Mouse (Mus musculus) ES-E14 (cell line): ENCODE data around the gene Gmpr.

ENCODE experiments used
- CHD2 ChIP-seq: IDR thresholded peaks from 2 replicates; pipeline ENCODE4 v1.6.1; 2014; ENCODE audit warnings: mild to moderate bottlenecking, low read depth, low read length, inconsistent platforms
- MAFK ChIP-seq: IDR thresholded peaks from 2 replicates; pipeline ENCODE4 v1.6.1; 2014; ENCODE audit warnings: mild to moderate bottlenecking, low read depth, low read length, inconsistent platforms; ENCODE audit not compliant: insufficient read depth
- ZNF384 ChIP-seq: IDR thresholded peaks from 2 replicates; pipeline ENCODE4 v1.6.1; 2012; ENCODE audit warnings: low read depth, low read length, inconsistent platforms

DNA sequence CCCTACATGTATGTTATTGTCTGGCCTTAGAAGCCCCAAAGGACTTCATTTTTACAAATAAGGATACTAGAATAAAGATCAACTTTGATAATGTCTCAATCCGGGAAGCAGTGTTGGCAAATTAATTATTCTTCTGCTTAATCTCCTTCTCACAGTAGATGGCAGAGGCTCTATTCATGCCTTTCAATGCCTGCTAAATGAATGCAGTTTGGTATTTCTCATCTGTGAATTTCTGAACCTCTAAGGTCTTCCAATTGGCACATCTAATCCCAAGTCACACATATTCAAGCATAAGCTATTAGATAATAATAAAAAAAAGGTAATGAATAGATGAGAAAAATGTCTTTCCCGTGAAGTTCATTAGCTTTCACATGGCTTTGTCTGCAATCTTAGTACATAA is 92.6 kb downstream of the Gmpr start:
- TF ChIP-seq MAFK: no peak
- no peak for TF ChIP-seq ZNF384
- TF ChIP-seq CHD2: no peak
